Mouse (Mus musculus) liver, embryonic 14.5 days (tissue): Measurements from ENCODE around the gene Prrxl1. TPM values are rescaled to one million over a fixed set of nuclear protein-coding genes. Genes with fewer than 3 reads are reported as not detected.

Experiments used
- ATAC-seq: fragments of 200-750 bp; cut with Nextera tagmentation; 2 replicates; pipeline ENCODE4 v1.8.0; 2017; ENCODE audit warnings: moderate number of reproducible peaks, mild to moderate bottlenecking, moderate library complexity; ENCODE audit not compliant: insufficient read depth
- DNase-seq, 3 experiments: peaks; one replicate each; pipeline ENCODE4 v3.0.0-alpha.2; 2012 to 2013; ENCODE audit warnings: low read depth in 3 of 3, low spot score in 3 of 3
- H3K27ac ChIP-seq: fragments of 300-500 bp; sonication (generic); 2 replicates; pipeline ENCODE4 v1.5.1; 2014; ENCODE audit warnings: moderate library complexity, mild to moderate bottlenecking, control low read depth, inconsistent platforms
- H3K27me3 ChIP-seq: fragments of 300-500 bp; sonication (generic); 2 replicates; pipeline ENCODE4 v1.6.1; 2014; ENCODE audit warnings: mild to moderate bottlenecking, low read length, moderate library complexity; ENCODE audit not compliant: control insufficient read depth, insufficient read depth
- H3K36me3 ChIP-seq: fragments of 300-500 bp; sonication (generic); replicated peaks from 2 replicates; pipeline ENCODE4 v1.6.1; 2014; ENCODE audit warnings: low read depth; ENCODE audit not compliant: control insufficient read depth, insufficient read depth
- H3K4me1 ChIP-seq, 2 experiments: fragments of 200-500 bp in 1 of 2; fragments of 300-500 bp in 1 of 2; sonication (generic) in 1 of 2; replicated peaks; 2 replicates each; pipeline ENCODE4 v1.6.1; 2012 to 2014; ENCODE audit warnings: antibody characterized with exemption in 1 of 2, inconsistent platforms in 1 of 2, low read length in 1 of 2; ENCODE audit not compliant: control insufficient read depth in 2 of 2, insufficient read depth in 2 of 2
- H3K4me2 ChIP-seq: fragments of 300-500 bp; sonication (generic); 2 replicates; pipeline ENCODE4 v1.6.1; 2014; ENCODE audit warnings: low read depth, mild to moderate bottlenecking, control low read depth, moderate library complexity
- H3K4me3 ChIP-seq, 2 experiments: fragments of 200-500 bp in 1 of 2; fragments of 300-500 bp in 1 of 2; sonication (generic) in 1 of 2; 2 replicates each; pipeline ENCODE4 v1.5.1; 2012 to 2014; ENCODE audit warnings: low read depth in 2 of 2, low read length in 2 of 2, mild to moderate bottlenecking in 2 of 2, control low read depth in 1 of 2, inconsistent platforms in 1 of 2, moderate library complexity in 1 of 2; ENCODE audit not compliant: insufficient read depth in 1 of 2
- H3K9ac ChIP-seq: fragments of 300-500 bp; sonication (generic); replicated peaks from 2 replicates; pipeline ENCODE4 v1.6.1; 2014; ENCODE audit warnings: mild to moderate bottlenecking, control low read depth, moderate library complexity
- H3K9me3 ChIP-seq: fragments of 300-500 bp; sonication (generic); 2 replicates; pipeline ENCODE4 v1.6.1; 2016; ENCODE audit warnings: low read length, mixed read lengths; ENCODE audit not compliant: control insufficient read depth
- CTCF ChIP-seq: IDR thresholded peaks from 2 replicates; pipeline ENCODE4 v1.5.1; 2016; ENCODE audit warnings: antibody characterized with exemption, low read depth, control low read depth
- EP300 ChIP-seq: IDR thresholded peaks from 2 replicates; pipeline ENCODE4 v1.6.1; 2016; ENCODE audit warnings: antibody characterized with exemption, low read depth
- WGBS: fragments of 180-500 bp; shearing (Covaris S2); extraction: QIAGEN DNeasy Blood & Tissue Kit; methylation state at CpG from one replicate; pipeline ENCODE4 v1.1.7; 2014; ENCODE audit not compliant: insufficient replicate concordance; 5-methylcytosine and 5-hydroxymethylcytosine counted together
- polyA plus RNA-seq, 2 experiments: library from polyadenylated mRNA; depleted of rRNA in 1 of 2; stranded (reverse) in 1 of 2; unstranded in 1 of 2; fragments of >200 nt; fragmentation: Nextera tagmentation in 1 of 2; extraction: Ambion mirVana in 1 of 2; gene quantifications; 2 replicates each; pipeline versions ENCODE4 v1.2.1 to v1.2.3; 2012 to 2014

Gene Prrxl1
- polyA plus RNA-seq, 2 experiments = not detected

DNA sequence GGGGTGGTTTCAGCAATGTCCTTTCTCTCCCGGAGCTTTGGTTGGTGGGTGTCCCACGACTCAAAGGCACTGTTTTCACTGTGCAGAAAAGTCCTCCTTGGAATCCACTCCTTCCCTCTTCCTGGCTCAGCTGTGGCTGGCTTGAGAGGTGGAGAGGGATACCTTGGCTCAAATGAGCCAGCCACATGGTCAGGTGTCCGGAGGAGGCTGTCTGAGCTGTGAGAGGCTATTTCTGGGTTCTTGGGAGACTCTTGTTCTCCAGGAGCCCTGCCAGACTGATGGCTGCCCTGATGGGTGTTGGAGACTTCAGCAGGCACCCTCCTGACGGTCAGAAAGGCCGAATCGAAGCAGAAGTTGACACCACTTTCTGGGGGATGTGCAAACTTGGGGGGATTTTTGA lies 63.9 kb downstream of the Prrxl1 start:
- ATAC-seq = no peak
- no peaks in the 10 kb centered on the region for H3K9me3 ChIP-seq
- 59% methylated on average over 6 of the region's 6 CpGs for WGBS
- no peak for TF ChIP-seq CTCF
- TF ChIP-seq EP300 = no peak
- no peak overlapping the region for H3K4me2 ChIP-seq
- H3K4me3 ChIP-seq = no peak overlapping the region
- no peaks in the 10 kb centered on the region for H3K4me1 ChIP-seq
- H3K36me3 ChIP-seq = no peaks in the 10 kb centered on the region
- H3K9ac ChIP-seq = no peak overlapping the region
- no peak for DNase-seq
- no peaks in the 10 kb centered on the region for H3K27me3 ChIP-seq
- no peak overlapping the region for H3K27ac ChIP-seq

DNA sequence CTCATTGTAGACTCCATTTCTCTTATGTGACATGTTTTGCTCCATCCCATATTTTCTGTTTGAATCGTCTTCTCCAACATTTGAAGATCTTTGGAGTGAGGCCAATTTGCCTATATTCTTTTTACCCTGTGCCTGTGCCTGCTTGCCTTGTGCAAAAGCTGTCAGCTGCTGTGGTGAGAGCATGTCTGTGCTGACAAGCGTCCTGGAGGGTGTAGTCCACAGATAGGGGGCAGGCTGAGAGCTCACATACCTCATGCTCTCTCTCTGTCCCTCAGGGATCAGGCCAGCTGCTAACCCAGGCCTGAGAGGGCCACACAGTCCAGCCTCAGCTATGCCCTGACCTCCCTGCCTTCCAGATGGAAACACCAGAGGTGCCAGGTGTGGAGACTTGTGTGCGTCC lies 74.0 kb downstream of the Prrxl1 start:
- no peak for DNase-seq
- no peaks in the 10 kb centered on the region for H3K9me3 ChIP-seq
- 35% methylated on average over 3 of the region's 3 CpGs for WGBS

GRCm38 (mm10) chr14:32678565-32678964 lies 79.4 kb downstream of the Prrxl1 start:
- no peak for ATAC-seq
- H3K4me1 ChIP-seq = peaks cover 0 to 2% of the 10 kb centered on the region in 2 experiments; a peak in 2 of 4 replicates
- WGBS = 40% methylated on average over 3 of the region's 3 CpGs
- no peaks in the 10 kb centered on the region for H3K27me3 ChIP-seq
- H3K4me3 ChIP-seq = no peak overlapping the region
- no peak overlapping the region for H3K4me2 ChIP-seq
- no peaks in the 10 kb centered on the region for H3K36me3 ChIP-seq
- TF ChIP-seq EP300 = no peak
- TF ChIP-seq CTCF = no peak
- H3K9me3 ChIP-seq = no peaks in the 10 kb centered on the region
- no peak for DNase-seq
- no peak overlapping the region for H3K9ac ChIP-seq
- no peak overlapping the region for H3K27ac ChIP-seq

More for the DNA sequence above, 74.0 kb downstream of the Prrxl1 start:
- H3K27me3 ChIP-seq = no peaks in the 10 kb centered on the region
- TF ChIP-seq CTCF = no peak
- TF ChIP-seq EP300 = no peak
- H3K4me1 ChIP-seq = no peaks in the 10 kb centered on the region
- H3K27ac ChIP-seq = no peak overlapping the region
- H3K9ac ChIP-seq = no peak overlapping the region
- no peak overlapping the region for H3K4me3 ChIP-seq
- H3K36me3 ChIP-seq = no peaks in the 10 kb centered on the region
- no peak for ATAC-seq
- H3K4me2 ChIP-seq = no peak overlapping the region

DNA sequence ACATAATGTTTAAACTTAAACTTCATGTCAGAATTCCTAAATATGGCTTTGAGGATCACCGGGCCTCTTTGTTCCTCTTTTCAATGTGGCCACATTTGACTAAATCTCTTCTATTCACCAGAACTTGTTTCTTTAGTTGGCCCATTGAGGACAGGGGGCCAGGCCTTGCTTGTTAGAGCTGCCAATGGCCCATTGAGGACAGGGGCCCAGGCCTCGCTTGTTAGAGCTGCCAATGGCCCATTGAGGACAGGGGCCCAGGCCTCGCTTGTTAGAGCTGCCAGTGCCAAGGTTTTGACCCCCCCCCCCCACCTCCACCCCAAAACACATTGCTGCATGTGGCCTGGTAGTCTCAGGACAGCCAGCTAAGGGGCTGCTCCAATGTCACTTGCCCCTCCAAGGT lies 82.4 kb downstream of the Prrxl1 start:
- WGBS = 52% methylated on average over 3 of the region's 3 CpGs
- Histone ChIP-seq H3K4me2 (no peak overlapping the region), H3K4me1 (peaks cover 0 to 2% of the 10 kb centered on the region in 2 experiments; a peak in 2 of 4 replicates), H3K27ac (no peak overlapping the region), H3K9me3 (no peaks in the 10 kb centered on the region), H3K4me3 (no peak overlapping the region), H3K36me3 (no peaks in the 10 kb centered on the region), H3K9ac (no peak overlapping the region), H3K27me3 (no peaks in the 10 kb centered on the region)
- ATAC-seq (no peak), DNase-seq (no peak)
- TF ChIP-seq CTCF (no peak), EP300 (no peak)

- WGBS = 77% methylated on average over 12 of the region's 12 CpGs
- no peaks in the 10 kb centered on the region for H3K9me3 ChIP-seq
- no peak overlapping the region for H3K4me3 ChIP-seq
- H3K27me3 ChIP-seq = no peaks in the 10 kb centered on the region
- H3K4me1 ChIP-seq = peaks cover 0 to 2% of the 10 kb centered on the region in 2 experiments; a peak in 2 of 4 replicates
- H3K27ac ChIP-seq = no peak overlapping the region
- no peaks in the 10 kb centered on the region for H3K36me3 ChIP-seq
- no peak for TF ChIP-seq EP300
- TF ChIP-seq CTCF = no peak
- H3K9ac ChIP-seq = no peak overlapping the region
- ATAC-seq (no peak), DNase-seq (no peak)
- no peak overlapping the region for H3K4me2 ChIP-seq
These were observed 83.3 kb downstream of the Prrxl1 start for GRCm38 (mm10) chr14:32682536-32682935.
